Mouse (Mus musculus) embryo, embryonic 11 days (tissue): ENCODE measurements around the gene Mapk1ip1l.

Source experiments
- DNase-seq: peaks from one replicate; pipeline ENCODE4 v3.0.0-alpha.2; 2015

Gene Mapk1ip1l

GRCm38 (mm10) chr14:47297785-47298407, at the start of gene Mapk1ip1l:
Gene Mapk1ip1l, plus strand, starts transcription at chr14:47298266.
- peak; percentile 93 for DNase-seq

- no peak for DNase-seq
Measured at GRCm38 (mm10) chr14:47249839-47250238, 48.2 kb upstream of the Mapk1ip1l start.

- DNase-seq = no peak
Measured at GRCm38 (mm10) chr14:47264866-47265265, 33.2 kb upstream of the Mapk1ip1l start.

GRCm38 (mm10) chr14:47265829-47266228, 32.2 kb upstream of the Mapk1ip1l start:
- no peak for DNase-seq

GRCm38 (mm10) chr14:47269056-47269455, 29.0 kb upstream of the Mapk1ip1l start:
- no peak for DNase-seq

GRCm38 (mm10) chr14:47269706-47270105, 28.4 kb upstream of the Mapk1ip1l start:
- DNase-seq = no peak

GRCm38 (mm10) chr14:47273751-47274150, 24.3 kb upstream of the Mapk1ip1l start:
- no peak for DNase-seq

- DNase-seq = peak; percentile 33
Measured at GRCm38 (mm10) chr14:47275417-47275816, 22.6 kb upstream of the Mapk1ip1l start.

- DNase-seq = peak; percentile 36
Measured at GRCm38 (mm10) chr14:47276036-47276603, 21.9 kb upstream of the Mapk1ip1l start.

GRCm38 (mm10) chr14:47276637-47277393, 21.3 kb upstream of the Mapk1ip1l start, which contains the start of the genes Wdhd1 and Socs4:
Gene Wdhd1, minus strand, starts transcription at chr14:47276857.
Gene Socs4, plus strand, starts transcription at chr14:47276931.
- peak; percentile 96 for DNase-seq

- no peak for DNase-seq
Measured at GRCm38 (mm10) chr14:47279058-47279457, 19.0 kb upstream of the Mapk1ip1l start.

GRCm38 (mm10) chr14:47281535-47281934, 16.5 kb upstream of the Mapk1ip1l start:
- DNase-seq = no peak

GRCm38 (mm10) chr14:47283568-47283967, 14.5 kb upstream of the Mapk1ip1l start:
- DNase-seq = no peak

- no peak for DNase-seq
Measured at GRCm38 (mm10) chr14:47285271-47285670, 12.8 kb upstream of the Mapk1ip1l start.

GRCm38 (mm10) chr14:47286215-47286614, 11.9 kb upstream of the Mapk1ip1l start:
- DNase-seq = no peak

GRCm38 (mm10) chr14:47287021-47287420, 11.0 kb upstream of the Mapk1ip1l start:
- DNase-seq = no peak

- DNase-seq = no peak
Measured at GRCm38 (mm10) chr14:47291772-47292171, 6.3 kb upstream of the Mapk1ip1l start.

- peak; percentile 21 for DNase-seq
Measured at GRCm38 (mm10) chr14:47294136-47294535, 3.9 kb upstream of the Mapk1ip1l start.

- DNase-seq = no peak
Measured at GRCm38 (mm10) chr14:47296232-47296631, 1.8 kb upstream of the Mapk1ip1l start.

- DNase-seq = peak; percentile 86
Measured at GRCm38 (mm10) chr14:47298408-47298792, 334 bp downstream of the Mapk1ip1l start.

- peak; percentile 77 for DNase-seq
Measured at GRCm38 (mm10) chr14:47298819-47299261, 774 bp downstream of the Mapk1ip1l start.

- DNase-seq = no peak
Measured at GRCm38 (mm10) chr14:47302885-47303680, 5.0 kb downstream of the Mapk1ip1l start.
